Mouse (Mus musculus) liver, adult 2 months (tissue): ENCODE data around the gene Cntnap1. TPM values are rescaled to one million over a fixed set of nuclear protein-coding genes. Genes with fewer than 3 reads are reported as not detected.

Experiments used
- DNase-seq: peaks from one replicate; pipeline ENCODE4 v3.0.0-alpha.2; 2011; ENCODE audit warnings: low read depth, low spot score; ENCODE audit errors: extremely low read depth
- H3K27ac ChIP-seq: fragments of 200-500 bp; replicated peaks from 2 replicates; pipeline ENCODE4 v1.5.1; 2012; ENCODE audit warnings: low read depth, mild to moderate bottlenecking, control low read depth, inconsistent platforms, low read length; ENCODE audit not compliant: insufficient read depth
- H3K27me3 ChIP-seq: fragments of 200-500 bp; 2 replicates; pipeline ENCODE4 v1.6.1; 2012; ENCODE audit warnings: mild to moderate bottlenecking, moderate library complexity, low read length, inconsistent platforms; ENCODE audit not compliant: control insufficient read depth, insufficient read depth
- H3K36me3 ChIP-seq: fragments of 200-500 bp; 2 replicates; pipeline ENCODE4 v1.6.1; 2012; ENCODE audit warnings: low read length, inconsistent platforms; ENCODE audit not compliant: control insufficient read depth, insufficient read depth
- H3K4me1 ChIP-seq: fragments of 200-500 bp; 2 replicates; pipeline ENCODE4 v1.6.1; 2011; ENCODE audit warnings: low read length; ENCODE audit not compliant: control insufficient read depth, insufficient read depth
- H3K4me3 ChIP-seq: fragments of 200-500 bp; 2 replicates; pipeline ENCODE4 v1.5.1; 2011; ENCODE audit warnings: low read depth, mild to moderate bottlenecking, control low read depth, low read length, moderate library complexity; ENCODE audit not compliant: insufficient read depth
- H3K79me2 ChIP-seq: fragments of 200-500 bp; 2 replicates; pipeline ENCODE4 v1.6.1; 2012; ENCODE audit warnings: inconsistent platforms, mild to moderate bottlenecking, low read length, moderate library complexity; ENCODE audit not compliant: control insufficient read depth, insufficient read depth
- H3K9ac ChIP-seq: fragments of 200-500 bp; 2 replicates; pipeline ENCODE4 v1.6.1; 2012; ENCODE audit warnings: low read depth, mild to moderate bottlenecking, control low read depth, inconsistent platforms, low read length
- CTCF ChIP-seq: fragments of 200-500 bp; IDR thresholded peaks from 2 replicates; pipeline ENCODE4 v1.5.1; 2011; ENCODE audit warnings: low read depth, low read length, control low read depth
- POLR2A ChIP-seq: fragments of 200-500 bp; IDR thresholded peaks from 2 replicates; pipeline ENCODE4 v1.6.1; 2011; ENCODE audit warnings: low read length, control low read depth; ENCODE audit not compliant: insufficient read depth; ENCODE audit errors: extremely low read depth
- WGBS: fragments of 180-500 bp; shearing (Covaris S2); methylation state at CpG from one replicate; pipeline ENCODE4 v1.1.7; 2018; 5-methylcytosine and 5-hydroxymethylcytosine counted together
- polyA plus RNA-seq: library from polyadenylated mRNA; depleted of rRNA; stranded (reverse); fragments of >200 nt; gene quantifications from 2 replicates; pipeline ENCODE4 v1.2.3, GENCODE M21; 2012
- total RNA-seq: library from RNA; depleted of rRNA; stranded (reverse); fragments of >200 nt; gene quantifications from 2 replicates; pipeline ENCODE4 v1.2.3, GENCODE M21; 2014

Gene Cntnap1
- total and polyA plus RNA-seq, 2 experiments, result 0.46 to 0.88 TPM

- TF ChIP-seq POLR2A (no peak), CTCF (no peak)
- Histone ChIP-seq H3K9ac (no peak overlapping the region), H3K36me3 (no peaks in the 10 kb centered on the region), H3K4me3 (no peak overlapping the region), H3K79me2 (no peaks in the 10 kb centered on the region), H3K27ac (no peak overlapping the region), H3K27me3 (no peaks in the 10 kb centered on the region), H3K4me1 (no peaks in the 10 kb centered on the region)
- WGBS, result 59% methylated on average over 10 of the region's 10 CpGs
- no peak for DNase-seq
Observed at GRCm38 (mm10) chr11:101146377-101146776, 23.9 kb upstream of the Cntnap1 start.

GRCm38 (mm10) chr11:101148751-101149150 is 21.6 kb upstream of the Cntnap1 start:
- H3K4me3 ChIP-seq, result no peak overlapping the region
- H3K79me2 ChIP-seq, result no peaks in the 10 kb centered on the region
- no peaks in the 10 kb centered on the region for H3K27me3 ChIP-seq
- H3K4me1 ChIP-seq, result no peaks in the 10 kb centered on the region
- 86% methylated on average over 10 of the region's 10 CpGs for WGBS
- no peaks in the 10 kb centered on the region for H3K36me3 ChIP-seq
- TF ChIP-seq CTCF (no peak), POLR2A (no peak)
- no peak overlapping the region for H3K9ac ChIP-seq
- no peak overlapping the region for H3K27ac ChIP-seq
- DNase-seq, result no peak

- Histone ChIP-seq H3K27ac (no peak overlapping the region), H3K4me1 (no peaks in the 10 kb centered on the region), H3K27me3 (no peaks in the 10 kb centered on the region), H3K79me2 (no peaks in the 10 kb centered on the region), H3K4me3 (no peak overlapping the region), H3K36me3 (no peaks in the 10 kb centered on the region), H3K9ac (no peak overlapping the region)
- no peak for DNase-seq
- TF ChIP-seq CTCF, result no peak
- TF ChIP-seq POLR2A, result no peak
- 81% methylated on average over 9 of the region's 9 CpGs for WGBS
Observed at GRCm38 (mm10) chr11:101149178-101150105, 20.9 kb upstream of the Cntnap1 start.

- H3K27me3 ChIP-seq, result no peaks in the 10 kb centered on the region
- 76% methylated on average over 2 of the region's 2 CpGs for WGBS
- no peak overlapping the region for H3K9ac ChIP-seq
- H3K79me2 ChIP-seq, result no peaks in the 10 kb centered on the region
- no peak for TF ChIP-seq CTCF
- TF ChIP-seq POLR2A, result no peak
- no peak overlapping the region for H3K27ac ChIP-seq
- DNase-seq, result no peak
- no peak overlapping the region for H3K4me3 ChIP-seq
- H3K36me3 ChIP-seq, result no peaks in the 10 kb centered on the region
- no peaks in the 10 kb centered on the region for H3K4me1 ChIP-seq
Observed at GRCm38 (mm10) chr11:101151063-101151462, 19.3 kb upstream of the Cntnap1 start.

- no peak overlapping the region for H3K27ac ChIP-seq
- no peaks in the 10 kb centered on the region for H3K36me3 ChIP-seq
- no peak for TF ChIP-seq CTCF
- TF ChIP-seq POLR2A, result no peak
- no peaks in the 10 kb centered on the region for H3K4me1 ChIP-seq
- H3K9ac ChIP-seq, result no peak overlapping the region
- DNase-seq, result no peak
- no peak overlapping the region for H3K4me3 ChIP-seq
- no peaks in the 10 kb centered on the region for H3K79me2 ChIP-seq
- no peaks in the 10 kb centered on the region for H3K27me3 ChIP-seq
- 94% methylated on average over 1 of the region's 1 CpGs for WGBS
Observed at GRCm38 (mm10) chr11:101152825-101153224, 17.5 kb upstream of the Cntnap1 start.

- no peaks in the 10 kb centered on the region for H3K36me3 ChIP-seq
- no peaks in the 10 kb centered on the region for H3K27me3 ChIP-seq
Observed at GRCm38 (mm10) chr11:101154648-101155047, 15.7 kb upstream of the Cntnap1 start.

More at GRCm38 (mm10) chr11:101154648-101155047, 15.7 kb upstream of the Cntnap1 start:
- no peak overlapping the region for H3K4me3 ChIP-seq
- no peaks in the 10 kb centered on the region for H3K79me2 ChIP-seq
- no peak overlapping the region for H3K9ac ChIP-seq
- no peaks in the 10 kb centered on the region for H3K4me1 ChIP-seq
- no peak overlapping the region for H3K27ac ChIP-seq
- TF ChIP-seq POLR2A (no peak), CTCF (no peak)
- no peak for DNase-seq
